Mouse (Mus musculus) liver, adult 2 months (tissue): ENCODE data around the gene Mettl17. TPM values are rescaled to one million over a fixed set of nuclear protein-coding genes. Genes with fewer than 3 reads are reported as not detected.
"Not testable (repeated sequence)": the region's sequence is repeated elsewhere in the genome, so short reads cannot be mapped to it uniquely, and the experiment has no call there.

ENCODE experiments used
- DNase-seq: peaks from one replicate; pipeline ENCODE4 v3.0.0-alpha.2; 2011; ENCODE audit warnings: low read depth, low spot score; ENCODE audit errors: extremely low read depth
- H3K27ac ChIP-seq: fragments of 200-500 bp; replicated peaks from 2 replicates; pipeline ENCODE4 v1.5.1; 2012; ENCODE audit warnings: low read depth, mild to moderate bottlenecking, control low read depth, inconsistent platforms, low read length; ENCODE audit not compliant: insufficient read depth
- H3K27me3 ChIP-seq: fragments of 200-500 bp; 2 replicates; pipeline ENCODE4 v1.6.1; 2012; ENCODE audit warnings: mild to moderate bottlenecking, moderate library complexity, low read length, inconsistent platforms; ENCODE audit not compliant: control insufficient read depth, insufficient read depth
- H3K36me3 ChIP-seq: fragments of 200-500 bp; 2 replicates; pipeline ENCODE4 v1.6.1; 2012; ENCODE audit warnings: low read length, inconsistent platforms; ENCODE audit not compliant: control insufficient read depth, insufficient read depth
- H3K4me1 ChIP-seq: fragments of 200-500 bp; 2 replicates; pipeline ENCODE4 v1.6.1; 2011; ENCODE audit warnings: low read length; ENCODE audit not compliant: control insufficient read depth, insufficient read depth
- H3K4me3 ChIP-seq: fragments of 200-500 bp; 2 replicates; pipeline ENCODE4 v1.5.1; 2011; ENCODE audit warnings: low read depth, mild to moderate bottlenecking, control low read depth, low read length, moderate library complexity; ENCODE audit not compliant: insufficient read depth
- H3K79me2 ChIP-seq: fragments of 200-500 bp; 2 replicates; pipeline ENCODE4 v1.6.1; 2012; ENCODE audit warnings: inconsistent platforms, mild to moderate bottlenecking, low read length, moderate library complexity; ENCODE audit not compliant: control insufficient read depth, insufficient read depth
- H3K9ac ChIP-seq: fragments of 200-500 bp; 2 replicates; pipeline ENCODE4 v1.6.1; 2012; ENCODE audit warnings: low read depth, mild to moderate bottlenecking, control low read depth, inconsistent platforms, low read length
- CTCF ChIP-seq: fragments of 200-500 bp; IDR thresholded peaks from 2 replicates; pipeline ENCODE4 v1.5.1; 2011; ENCODE audit warnings: low read depth, low read length, control low read depth
- POLR2A ChIP-seq: fragments of 200-500 bp; IDR thresholded peaks from 2 replicates; pipeline ENCODE4 v1.6.1; 2011; ENCODE audit warnings: low read length, control low read depth; ENCODE audit not compliant: insufficient read depth; ENCODE audit errors: extremely low read depth
- WGBS: fragments of 180-500 bp; shearing (Covaris S2); methylation state at CpG from one replicate; pipeline ENCODE4 v1.1.7; 2018; 5-methylcytosine and 5-hydroxymethylcytosine counted together
- polyA plus RNA-seq: library from polyadenylated mRNA; depleted of rRNA; stranded (reverse); fragments of >200 nt; gene quantifications from 2 replicates; pipeline ENCODE4 v1.2.3, GENCODE M21; 2012
- total RNA-seq: library from RNA; depleted of rRNA; stranded (reverse); fragments of >200 nt; gene quantifications from 2 replicates; pipeline ENCODE4 v1.2.3, GENCODE M21; 2014

The Mettl17 gene
- total and polyA plus RNA-seq, 2 experiments = 14.0 to 21.0 TPM

GRCm38 (mm10) chr14:51851006-51851405 is 33.6 kb upstream of the Mettl17 start:
- WGBS = 35% methylated on average over 3 of the region's 3 CpGs

GRCm38 (mm10) chr14:51853399-51853798 is 31.2 kb upstream of the Mettl17 start, which contains the start of gene Ear6:
Ear6 (plus strand) TSS chr14:51853699.
- H3K79me2 ChIP-seq = no peaks in the 10 kb centered on the region
- H3K4me1 ChIP-seq = no peaks in the 10 kb centered on the region
- no peak for TF ChIP-seq CTCF
- TF ChIP-seq POLR2A = no peak
- H3K4me3 ChIP-seq = no peak within 1 kb of the TSS
- DNase-seq = no peak
- no peaks in the 10 kb centered on the region for H3K27me3 ChIP-seq
- no peak within 1 kb of the TSS for H3K27ac ChIP-seq
- no peak within 1 kb of the TSS for H3K9ac ChIP-seq
- H3K36me3 ChIP-seq = no peaks in the 10 kb centered on the region

More at GRCm38 (mm10) chr14:51851006-51851405, 33.6 kb upstream of the Mettl17 start:
- H3K27me3 ChIP-seq, H3K9ac ChIP-seq, H3K27ac ChIP-seq, DNase-seq, H3K4me3 ChIP-seq, H3K79me2 ChIP-seq, H3K4me1 ChIP-seq, H3K36me3 ChIP-seq: not testable (repeated sequence)
- TF ChIP-seq CTCF = peak; percentile 41

- not testable (repeated sequence) for H3K4me3 ChIP-seq, H3K9ac ChIP-seq, DNase-seq, H3K36me3 ChIP-seq, H3K79me2 ChIP-seq, H3K4me1 ChIP-seq, H3K27me3 ChIP-seq, H3K27ac ChIP-seq
- WGBS = 69% methylated on average over 7 of the region's 7 CpGs
These were observed 29.4 kb upstream of the Mettl17 start for GRCm38 (mm10) chr14:51855280-51855679.

GRCm38 (mm10) chr14:51863603-51864002 is 21.0 kb upstream of the Mettl17 start:
- H3K27ac ChIP-seq, H3K79me2 ChIP-seq, DNase-seq, H3K4me1 ChIP-seq, H3K4me3 ChIP-seq, H3K36me3 ChIP-seq, H3K9ac ChIP-seq, H3K27me3 ChIP-seq: not testable (repeated sequence)
- 5% methylated on average over 1 of the region's 1 CpGs for WGBS
- TF ChIP-seq CTCF = peak; percentile 65

GRCm38 (mm10) chr14:51870756-51871155 is 13.9 kb upstream of the Mettl17 start:
- Histone ChIP-seq H3K36me3 (no peaks in the 10 kb centered on the region), H3K79me2 (no peaks in the 10 kb centered on the region)
- WGBS = 62% methylated on average over 2 of the region's 2 CpGs

GRCm38 (mm10) chr14:51871741-51872140 is 12.9 kb upstream of the Mettl17 start:
- H3K27ac ChIP-seq = no peak overlapping the region
- peak; percentile 70 for DNase-seq
- H3K4me1 ChIP-seq = peaks cover 3% of the 10 kb centered on the region
- H3K9ac ChIP-seq = no peak overlapping the region
- TF ChIP-seq POLR2A (no peak), CTCF (no peak)
- 68% methylated on average over 9 of the region's 9 CpGs for WGBS
- no peaks in the 10 kb centered on the region for H3K36me3 ChIP-seq
- H3K27me3 ChIP-seq = no peaks in the 10 kb centered on the region
- no peaks in the 10 kb centered on the region for H3K79me2 ChIP-seq
- H3K4me3 ChIP-seq = no peak overlapping the region

More at GRCm38 (mm10) chr14:51870756-51871155, 13.9 kb upstream of the Mettl17 start:
- Histone ChIP-seq H3K4me1 (peaks cover 3% of the 10 kb centered on the region), H3K4me3 (no peak overlapping the region), H3K27me3 (no peaks in the 10 kb centered on the region), H3K27ac (no peak overlapping the region), H3K9ac (no peak overlapping the region)
- TF ChIP-seq CTCF = no peak
- TF ChIP-seq POLR2A = no peak
- peak; percentile 29 for DNase-seq
